Mouse (Mus musculus) liver, embryonic 16.5 days (tissue): ENCODE results near the gene Fis1. TPM values are rescaled to one million over a fixed set of nuclear protein-coding genes. Genes with fewer than 3 reads are reported as not detected.

Source experiments
- ATAC-seq: fragments of 200-750 bp; cut with Nextera tagmentation; 2 replicates; pipeline ENCODE4 v1.8.0; 2017; ENCODE audit warnings: low read depth, mild to moderate bottlenecking, moderate number of reproducible peaks, moderate library complexity
- H3K27ac ChIP-seq: fragments of 300-500 bp; sonication (generic); 2 replicates; pipeline ENCODE4 v1.5.1; 2014; ENCODE audit warnings: mild to moderate bottlenecking, low read length
- H3K27me3 ChIP-seq: fragments of 300-500 bp; sonication (generic); 2 replicates; pipeline ENCODE4 v1.6.1; 2014; ENCODE audit warnings: low read depth, low read length, mixed read lengths; ENCODE audit not compliant: control insufficient read depth, insufficient read depth
- H3K36me3 ChIP-seq: fragments of 300-500 bp; sonication (generic); 2 replicates; pipeline ENCODE4 v1.6.1; 2014; ENCODE audit warnings: mild to moderate bottlenecking; ENCODE audit not compliant: control insufficient read depth, insufficient read depth
- H3K4me1 ChIP-seq: fragments of 300-500 bp; sonication (generic); 2 replicates; pipeline ENCODE4 v1.6.1; 2014; ENCODE audit warnings: low read depth, low read length, mixed read lengths; ENCODE audit not compliant: control insufficient read depth
- H3K4me2 ChIP-seq: fragments of 300-500 bp; sonication (generic); 2 replicates; pipeline ENCODE4 v1.6.1; 2014; ENCODE audit warnings: low read depth, low read length, mixed read lengths
- H3K4me3 ChIP-seq: fragments of 300-500 bp; sonication (generic); 2 replicates; pipeline ENCODE4 v1.5.1; 2014; ENCODE audit warnings: low read depth, mild to moderate bottlenecking, low read length
- H3K9ac ChIP-seq: fragments of 300-500 bp; sonication (generic); 2 replicates; pipeline ENCODE4 v1.6.1; 2014; ENCODE audit warnings: low read depth, low read length
- H3K9me3 ChIP-seq: fragments of 300-500 bp; sonication (generic); replicated peaks from 2 replicates; pipeline ENCODE4 v1.6.1; 2016; ENCODE audit warnings: low read length; ENCODE audit not compliant: control insufficient read depth
- whole genome bisulfite sequencing: fragments of 180-500 bp; shearing (Covaris S2); extraction: QIAGEN DNeasy Blood & Tissue Kit; methylation state at CpG from one replicate; pipeline ENCODE4 v1.1.7; 2014; ENCODE audit not compliant: insufficient replicate concordance; 5-methylcytosine and 5-hydroxymethylcytosine counted together
- polyA plus RNA-seq: library from polyadenylated mRNA; unstranded; fragments of >200 nt; fragmentation: Nextera tagmentation; extraction: Ambion mirVana; gene quantifications from 2 replicates; pipeline ENCODE4 v1.2.1, GENCODE M21; 2015

Fis1 gene
- polyA plus RNA-seq, 1 experiment from 2014 or later = 172 TPM

DNA sequence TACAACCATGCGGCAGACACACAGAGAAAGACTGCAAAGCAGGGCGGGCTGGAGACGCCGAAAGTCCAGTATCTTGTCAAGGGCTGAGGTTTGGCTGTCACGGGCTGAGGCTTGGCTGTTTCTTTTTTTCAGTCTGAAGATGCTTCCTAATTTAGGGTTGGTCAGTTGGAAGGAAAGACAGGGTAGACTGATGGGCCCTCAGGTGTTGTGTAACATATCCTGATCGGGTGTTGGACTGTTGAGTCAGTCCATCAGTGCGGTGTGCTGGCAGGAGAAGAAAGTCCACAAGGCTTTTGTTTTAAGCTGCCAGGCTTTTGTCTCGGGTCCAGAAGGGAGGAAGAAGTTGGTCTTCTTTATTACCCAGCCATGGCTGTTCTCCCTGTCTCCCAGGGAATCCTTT lies 20.6 kb downstream of the Fis1 start:
- no peaks in the 10 kb centered on the region for H3K9me3 ChIP-seq
- no peak overlapping the region for H3K4me2 ChIP-seq
- H3K27me3 ChIP-seq = no peaks in the 10 kb centered on the region; the same call in 1 of the 2 replicates
- ATAC-seq = no peak
- no peak overlapping the region for H3K4me3 ChIP-seq
- no peak overlapping the region for H3K9ac ChIP-seq
- H3K27ac ChIP-seq = no peak overlapping the region; the same call in 1 of the 2 replicates
- H3K36me3 ChIP-seq = no peaks in the 10 kb centered on the region
- no peaks in the 10 kb centered on the region for H3K4me1 ChIP-seq
- WGBS = 30% methylated on average over 8 of the region's 8 CpGs

DNA sequence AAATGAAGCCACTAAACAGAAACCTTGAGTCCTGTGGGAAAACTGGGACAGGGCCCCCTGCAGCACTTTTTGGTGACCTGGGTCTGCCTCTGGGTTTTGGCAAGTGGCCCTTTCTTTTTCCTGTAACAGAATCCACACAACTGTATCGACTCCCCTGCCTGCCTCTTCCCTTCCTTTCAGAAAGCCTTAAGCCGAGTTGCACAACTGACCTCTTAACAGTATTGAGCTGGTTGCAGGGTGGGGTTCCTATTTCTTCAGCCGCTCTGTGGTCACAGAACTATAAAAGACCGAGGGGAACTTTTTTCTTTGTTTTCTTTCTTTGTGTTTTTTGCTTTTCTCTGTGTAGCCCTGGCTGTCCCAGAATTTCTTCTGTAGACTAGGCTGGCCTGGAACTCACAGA lies 24.7 kb downstream of the Fis1 start:
- peak overlapping the region; percentile 50 for H3K27ac ChIP-seq
- H3K36me3 ChIP-seq = no peaks in the 10 kb centered on the region; the same call in 1 of the 2 replicates

DNA sequence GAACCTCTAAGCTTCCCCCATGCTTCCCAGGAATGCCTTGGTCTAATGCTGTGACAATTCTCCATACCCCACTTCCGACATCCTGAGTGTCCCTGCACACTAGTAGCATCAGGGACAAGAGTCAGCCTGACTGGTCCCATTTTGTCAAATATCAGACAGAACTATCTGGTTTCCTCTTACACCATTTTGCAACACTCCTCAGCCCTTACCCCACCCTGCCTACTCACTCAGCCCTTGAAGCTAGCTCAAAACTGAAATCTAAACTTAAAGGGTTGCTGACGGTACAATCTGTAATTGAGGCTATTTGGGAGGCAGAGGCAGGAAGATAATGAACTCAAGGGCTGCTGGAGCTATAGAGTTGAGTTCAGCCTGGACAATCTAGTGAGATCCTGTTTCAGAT lies 26.7 kb downstream of the Fis1 start:
- WGBS = 55% methylated on average over 2 of the region's 2 CpGs
- no peak overlapping the region for H3K4me2 ChIP-seq
- ATAC-seq = no peak

More for the DNA sequence above, 24.7 kb downstream of the Fis1 start:
- no peak overlapping the region for H3K9ac ChIP-seq
- no peak for ATAC-seq
- 18% methylated on average over 4 of the region's 4 CpGs for WGBS
- H3K4me1 ChIP-seq = no peaks in the 10 kb centered on the region
- H3K9me3 ChIP-seq = no peaks in the 10 kb centered on the region
- H3K4me3 ChIP-seq = no peak overlapping the region
- no peaks in the 10 kb centered on the region; the same call in 1 of the 2 replicates for H3K27me3 ChIP-seq
- H3K4me2 ChIP-seq = no peak overlapping the region

DNA sequence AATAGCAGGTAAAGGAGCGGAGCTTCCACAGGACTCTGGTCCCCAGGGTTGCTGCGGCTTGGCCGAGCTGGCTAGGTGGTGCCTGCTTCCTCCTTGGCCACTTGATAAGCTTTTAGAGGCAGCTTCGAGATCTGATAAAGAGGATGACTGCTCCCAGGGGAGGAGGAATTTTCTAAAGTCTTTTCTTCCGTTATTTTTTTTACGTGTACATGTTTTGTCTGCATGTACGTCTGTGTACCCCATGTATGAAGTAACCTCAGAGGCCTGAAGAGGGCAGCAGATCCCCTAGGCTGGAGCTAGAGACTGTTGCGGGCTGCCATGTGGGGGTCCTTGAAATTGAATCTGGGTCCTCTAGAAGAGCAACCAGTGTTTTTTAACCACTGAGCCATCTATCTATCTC lies 27.9 kb downstream of the Fis1 start:
- Histone ChIP-seq H3K9me3 (no peaks in the 10 kb centered on the region), H3K9ac (no peak overlapping the region), H3K27ac (no peak overlapping the region), H3K27me3 (no peaks in the 10 kb centered on the region), H3K4me1 (peaks cover 2% of the 10 kb centered on the region; the same call in 1 of the 2 replicates), H3K36me3 (no peaks in the 10 kb centered on the region; the same call in 1 of the 2 replicates), H3K4me2 (no peak overlapping the region), H3K4me3 (no peak overlapping the region)
- no peak for ATAC-seq
- WGBS = 73% methylated on average over 8 of the region's 8 CpGs

More for the DNA sequence above, 26.7 kb downstream of the Fis1 start:
- Histone ChIP-seq H3K9me3 (no peaks in the 10 kb centered on the region), H3K36me3 (no peaks in the 10 kb centered on the region; the same call in 1 of the 2 replicates), H3K4me3 (no peak overlapping the region), H3K4me1 (no peaks in the 10 kb centered on the region), H3K27ac (peak overlapping the region; percentile 54), H3K9ac (no peak overlapping the region), H3K27me3 (no peaks in the 10 kb centered on the region)

DNA sequence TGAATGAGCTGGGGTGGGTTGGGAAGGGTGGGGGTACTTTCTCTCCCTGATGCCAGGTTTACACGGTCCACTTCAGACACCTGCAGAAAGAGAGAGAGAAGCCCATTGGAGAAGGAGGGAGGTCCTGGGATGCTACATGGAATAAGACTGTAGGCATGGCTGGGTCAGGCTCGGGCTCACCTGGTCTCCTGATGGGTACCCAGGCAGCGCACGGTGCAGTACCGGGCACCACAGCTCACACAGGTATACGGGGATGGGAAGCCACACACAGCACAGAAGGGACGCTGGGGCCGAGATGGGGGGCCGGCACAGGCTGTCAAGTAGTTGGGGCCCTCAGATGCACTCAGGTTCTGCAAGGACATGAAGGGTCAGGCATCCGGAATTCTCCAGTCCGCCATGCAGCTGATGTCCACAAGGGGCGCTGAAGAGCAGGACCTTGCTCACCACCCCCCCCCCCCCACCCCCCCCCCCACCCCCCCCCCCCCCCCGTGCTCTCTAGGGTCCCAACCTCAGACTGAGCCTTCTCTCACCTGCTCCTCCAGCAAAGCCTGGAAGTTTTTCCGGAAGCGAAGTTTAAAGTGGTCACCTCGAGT lies 29.4 kb downstream of the Fis1 start:
- no peak overlapping the region for H3K27ac ChIP-seq
- no peak overlapping the region for H3K4me2 ChIP-seq
- ATAC-seq = no peak
- no peak overlapping the region for H3K9ac ChIP-seq
- H3K36me3 ChIP-seq = no peaks in the 10 kb centered on the region; the same call in 1 of the 2 replicates
- WGBS = 48% methylated on average over 13 of the region's 16 CpGs
- H3K4me3 ChIP-seq = no peak overlapping the region
- H3K9me3 ChIP-seq = no peaks in the 10 kb centered on the region
- H3K27me3 ChIP-seq = no peaks in the 10 kb centered on the region
- H3K4me1 ChIP-seq = peaks cover 7% of the 10 kb centered on the region; the same call in 1 of the 2 replicates

DNA sequence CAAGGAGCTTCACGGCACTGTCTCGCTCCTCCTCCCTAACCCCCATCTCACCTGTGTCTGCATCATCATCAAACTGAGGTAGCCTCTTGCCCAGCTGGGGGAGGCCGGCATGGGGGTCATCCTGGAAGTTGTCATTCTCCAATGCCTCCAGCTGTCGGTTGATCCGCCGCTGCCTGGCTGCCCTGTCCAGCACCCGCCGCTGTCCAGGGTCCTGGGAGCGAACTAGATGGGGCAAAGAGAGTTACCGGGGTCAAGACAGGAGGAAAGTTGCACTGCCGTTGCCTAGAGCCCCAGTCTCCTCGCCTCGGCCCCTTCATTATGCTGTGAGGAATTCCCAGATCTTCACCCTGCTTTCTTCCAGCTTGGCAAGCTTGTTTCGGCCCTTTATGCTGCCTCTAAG lies 31.8 kb downstream of the Fis1 start:
- no peaks in the 10 kb centered on the region for H3K9me3 ChIP-seq
- no peak overlapping the region for H3K9ac ChIP-seq
- H3K36me3 ChIP-seq = no peaks in the 10 kb centered on the region; the same call in none of the 2 replicates
- H3K4me1 ChIP-seq = peaks cover 15% of the 10 kb centered on the region
- H3K4me3 ChIP-seq = no peak overlapping the region
- no peak for ATAC-seq
- 66% methylated on average over 14 of the region's 14 CpGs for WGBS
- H3K27me3 ChIP-seq = no peaks in the 10 kb centered on the region
- no peak overlapping the region for H3K27ac ChIP-seq
- H3K4me2 ChIP-seq = no peak overlapping the region

DNA sequence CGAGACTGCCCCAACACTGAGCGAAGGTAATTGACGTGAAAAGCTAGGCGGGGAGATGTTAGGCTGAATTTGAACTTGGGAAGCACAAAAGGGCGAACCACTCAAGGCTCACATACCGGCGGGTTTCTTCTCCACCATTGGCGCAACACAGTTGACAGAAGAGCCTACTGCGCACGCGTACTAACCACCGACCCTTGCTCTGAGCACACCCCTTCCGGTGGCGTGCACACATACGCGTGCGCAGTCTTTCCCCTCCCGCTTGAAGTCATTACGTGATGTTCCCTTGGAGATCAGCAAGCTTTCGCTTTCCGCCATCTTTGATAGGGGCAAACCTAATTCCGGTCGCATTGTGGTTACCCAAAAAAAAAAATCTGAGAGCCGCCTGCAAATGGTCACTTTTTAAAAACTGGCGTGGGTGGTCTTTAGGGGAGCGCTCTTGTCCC lies 33.6 kb downstream of the Fis1 start, which contains the start of gene Plod3:
Gene Plod3, plus strand, starts transcription at position 325 of the 443 bp plus-strand sequence.
- Histone ChIP-seq H3K27me3 (no peaks in the 10 kb centered on the region), H3K4me3 (peak within 1 kb of the TSS; percentile 91), H3K4me2 (peak within 1 kb of the TSS; percentile 94), H3K4me1 (peaks cover 15% of the 10 kb centered on the region), H3K9me3 (no peaks in the 10 kb centered on the region), H3K9ac (peak within 1 kb of the TSS; percentile 94), H3K36me3 (no peaks in the 10 kb centered on the region; the same call in none of the 2 replicates), H3K27ac (peak within 1 kb of the TSS; percentile 93)
- peak; percentile 95 for ATAC-seq
- WGBS = under 1% methylated on average over 26 of the region's 26 CpGs

DNA sequence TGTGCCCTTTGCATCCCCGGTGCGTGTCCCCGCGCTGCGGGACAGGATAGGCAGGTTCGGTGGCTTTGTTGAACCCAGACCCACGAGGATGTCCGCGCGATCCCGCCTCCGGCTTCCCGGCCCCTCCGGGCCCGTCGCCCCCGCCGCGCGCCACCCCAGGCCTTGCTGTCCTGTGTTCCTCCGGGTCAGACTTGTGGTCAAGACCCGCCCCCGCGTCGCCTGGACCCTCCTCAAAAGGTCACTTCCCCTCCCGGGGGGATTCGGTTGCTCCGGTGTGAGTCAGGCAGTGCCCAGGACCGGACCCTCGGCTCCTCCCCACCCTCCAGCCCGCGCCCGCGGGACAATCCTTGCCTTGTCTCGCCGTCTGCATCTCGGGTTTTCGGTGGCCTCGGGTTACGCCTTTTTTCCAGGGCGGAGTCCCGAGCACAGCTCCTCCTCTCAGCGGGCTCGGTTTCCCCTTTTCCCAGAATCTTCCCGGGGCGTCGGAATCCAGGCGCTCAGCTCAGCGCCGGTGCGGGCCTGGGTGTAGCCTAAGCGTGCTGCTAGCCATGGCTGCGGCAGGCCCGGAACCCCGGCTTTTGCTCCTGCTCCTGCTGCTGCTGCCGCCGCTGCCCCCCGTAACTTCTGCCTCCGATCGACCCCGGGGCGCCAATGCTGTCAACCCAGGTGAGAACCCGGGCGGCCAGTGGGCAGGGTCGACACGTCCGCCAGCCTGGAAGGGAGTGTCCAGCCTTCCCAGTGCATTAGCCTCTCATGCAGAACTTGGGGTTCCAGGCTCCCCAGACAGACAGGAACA lies 34.3 kb downstream of the Fis1 start:
- peaks cover 15% of the 10 kb centered on the region for H3K4me1 ChIP-seq
- peak overlapping the region; percentile 93 for H3K27ac ChIP-seq
- H3K9me3 ChIP-seq = no peaks in the 10 kb centered on the region
- peak overlapping the region; percentile 91 for H3K4me3 ChIP-seq
- WGBS = under 1% methylated on average over 67 of the region's 67 CpGs
- ATAC-seq = peak; percentile 73
- H3K4me2 ChIP-seq = peak overlapping the region; percentile 94
- no peaks in the 10 kb centered on the region for H3K27me3 ChIP-seq
- peak overlapping the region; percentile 94 for H3K9ac ChIP-seq
- no peaks in the 10 kb centered on the region; the same call in none of the 2 replicates for H3K36me3 ChIP-seq

DNA sequence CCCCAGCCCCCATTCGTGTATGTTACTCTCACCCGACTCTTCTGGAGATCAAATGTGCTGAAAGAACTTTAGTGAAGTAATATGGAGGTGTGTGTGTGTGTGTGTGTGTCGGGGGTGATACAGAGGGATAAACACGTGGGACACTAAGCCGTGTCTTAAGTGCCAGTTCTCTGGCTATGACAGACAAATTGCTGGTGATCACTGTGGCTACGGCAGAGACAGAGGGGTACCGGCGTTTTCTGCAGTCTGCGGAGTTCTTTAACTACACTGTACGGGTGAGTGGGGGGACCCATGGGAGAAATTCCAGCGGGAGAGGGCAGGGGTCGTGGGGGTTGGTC lies 34.8 kb downstream of the Fis1 start, which contains the start of gene Znhit1:
Gene Znhit1, minus strand, starts transcription at position 88 of the 338 bp plus-strand sequence.
- H3K9me3 ChIP-seq = no peaks in the 10 kb centered on the region
- ATAC-seq = no peak
- peak within 1 kb of the TSS; percentile 93 for H3K27ac ChIP-seq
- no peaks in the 10 kb centered on the region for H3K27me3 ChIP-seq
- peak within 1 kb of the TSS; percentile 94 for H3K9ac ChIP-seq
- peak within 1 kb of the TSS; percentile 94 for H3K4me2 ChIP-seq
- no peaks in the 10 kb centered on the region; the same call in none of the 2 replicates for H3K36me3 ChIP-seq
- H3K4me3 ChIP-seq = peak within 1 kb of the TSS; percentile 91
- WGBS = 3% methylated on average over 12 of the region's 12 CpGs
- H3K4me1 ChIP-seq = peaks cover 15% of the 10 kb centered on the region
